Mouse (Mus musculus): ENCODE measurements around the gene Bbox1. TPM values are rescaled to one million over a fixed set of nuclear protein-coding genes. Genes with fewer than 3 reads are reported as not detected.

The Bbox1 gene
- polyA plus RNA-seq, 1 experiment from 2014 or later, result 0.46 TPM

- Histone ChIP-seq H3K9me3 (replicated peaks; ENCODE audit: control insufficient read depth, low read length) (no peaks in the 10 kb centered on the region), H3K4me1 (ENCODE audit: control insufficient read depth, insufficient read depth, low read length) (no peaks in the 10 kb centered on the region), H3K4me2 (ENCODE audit: low read depth, low read length) (no peak overlapping the region), H3K9ac (ENCODE audit: low read length) (no peak overlapping the region), H3K36me3 (ENCODE audit: control insufficient read depth, insufficient read depth, low read length) (no peaks in the 10 kb centered on the region), H3K27ac (ENCODE audit: low read length) (no peak overlapping the region), H3K4me3 (replicated peaks; ENCODE audit: low read length) (no peak overlapping the region), H3K27me3 (ENCODE audit: control insufficient read depth, insufficient read depth, low read length) (no peaks in the 10 kb centered on the region)
- WGBS, result 91% methylated on average over 1 of the region's 1 CpGs
- ATAC-seq (ENCODE audit: insufficient read depth, low FRiP score), result no peak
Measured at GRCm38 (mm10) chr2:110318719-110319118, 4.4 kb upstream of the Bbox1 start.

GRCm38 (mm10) chr2:110316116-110316883, 1.9 kb upstream of the Bbox1 start:
- Histone ChIP-seq H3K36me3 (ENCODE audit: control insufficient read depth, insufficient read depth, low read length) (no peaks in the 10 kb centered on the region), H3K9me3 (replicated peaks; ENCODE audit: control insufficient read depth, low read length) (no peaks in the 10 kb centered on the region), H3K27ac (ENCODE audit: low read length) (no peak overlapping the region), H3K4me1 (ENCODE audit: control insufficient read depth, insufficient read depth, low read length) (no peaks in the 10 kb centered on the region), H3K4me2 (ENCODE audit: low read depth, low read length) (no peak overlapping the region), H3K27me3 (ENCODE audit: control insufficient read depth, insufficient read depth, low read length) (no peaks in the 10 kb centered on the region), H3K4me3 (replicated peaks; ENCODE audit: low read length) (no peak overlapping the region), H3K9ac (ENCODE audit: low read length) (no peak overlapping the region)
- no peak; the same call in 1 of the 2 replicates for ATAC-seq (ENCODE audit: insufficient read depth, low FRiP score)
- WGBS, result 22% methylated on average over 3 of the region's 3 CpGs

- no peaks in the 10 kb centered on the region for H3K36me3 ChIP-seq (ENCODE audit: control insufficient read depth, insufficient read depth, low read length)
- H3K4me1 ChIP-seq (ENCODE audit: control insufficient read depth, insufficient read depth, low read length), result no peaks in the 10 kb centered on the region
- H3K9ac ChIP-seq (ENCODE audit: low read length), result no peak overlapping the region
- no peak overlapping the region for H3K4me3 ChIP-seq (replicated peaks; ENCODE audit: low read length)
- H3K4me2 ChIP-seq (ENCODE audit: low read depth, low read length), result no peak overlapping the region
- 84% methylated on average over 5 of the region's 5 CpGs for WGBS
- H3K27me3 ChIP-seq (ENCODE audit: control insufficient read depth, insufficient read depth, low read length), result no peaks in the 10 kb centered on the region
- no peak for ATAC-seq (ENCODE audit: insufficient read depth, low FRiP score)
- H3K27ac ChIP-seq (ENCODE audit: low read length), result no peak overlapping the region
- H3K9me3 ChIP-seq (replicated peaks; ENCODE audit: control insufficient read depth, low read length), result no peaks in the 10 kb centered on the region
Measured at GRCm38 (mm10) chr2:110314074-110314473, 286 bp downstream of the Bbox1 start.

- no peak for ATAC-seq (ENCODE audit: insufficient read depth, low FRiP score)
- H3K4me1 ChIP-seq (ENCODE audit: control insufficient read depth, insufficient read depth, low read length), result no peaks in the 10 kb centered on the region
- H3K9ac ChIP-seq (ENCODE audit: low read length), result no peak overlapping the region
- no peaks in the 10 kb centered on the region for H3K9me3 ChIP-seq (replicated peaks; ENCODE audit: control insufficient read depth, low read length)
- no peak overlapping the region for H3K27ac ChIP-seq (ENCODE audit: low read length)
- H3K4me3 ChIP-seq (replicated peaks; ENCODE audit: low read length), result no peak overlapping the region
- no peaks in the 10 kb centered on the region for H3K36me3 ChIP-seq (ENCODE audit: control insufficient read depth, insufficient read depth, low read length)
- H3K27me3 ChIP-seq (ENCODE audit: control insufficient read depth, insufficient read depth, low read length), result no peaks in the 10 kb centered on the region
- no peak overlapping the region for H3K4me2 ChIP-seq (ENCODE audit: low read depth, low read length)
- WGBS, result 55% methylated on average over 2 of the region's 2 CpGs
Measured at GRCm38 (mm10) chr2:110313305-110313824, 995 bp downstream of the Bbox1 start.

GRCm38 (mm10) chr2:110305358-110306283, 8.7 kb downstream of the Bbox1 start:
- Histone ChIP-seq H3K4me3 (replicated peaks; ENCODE audit: low read length) (no peak overlapping the region), H3K9ac (ENCODE audit: low read length) (no peak overlapping the region), H3K27me3 (ENCODE audit: control insufficient read depth, insufficient read depth, low read length) (no peaks in the 10 kb centered on the region), H3K4me1 (ENCODE audit: control insufficient read depth, insufficient read depth, low read length) (peaks cover 3% of the 10 kb centered on the region; the same call in 1 of the 2 replicates), H3K27ac (ENCODE audit: low read length) (no peak overlapping the region), H3K4me2 (ENCODE audit: low read depth, low read length) (no peak overlapping the region), H3K36me3 (ENCODE audit: control insufficient read depth, insufficient read depth, low read length) (no peaks in the 10 kb centered on the region), H3K9me3 (replicated peaks; ENCODE audit: control insufficient read depth, low read length) (no peaks in the 10 kb centered on the region)
- 0 out of 2 replicates have a peak, but pooled peaks have one; percentile 58 for ATAC-seq (ENCODE audit: insufficient read depth, low FRiP score)
- 68% methylated on average over 12 of the region's 12 CpGs for WGBS

GRCm38 (mm10) chr2:110302261-110302660, 12.1 kb downstream of the Bbox1 start:
- no peaks in the 10 kb centered on the region for H3K9me3 ChIP-seq (replicated peaks; ENCODE audit: control insufficient read depth, low read length)
- ATAC-seq (ENCODE audit: insufficient read depth, low FRiP score), result no peak
- H3K36me3 ChIP-seq (ENCODE audit: control insufficient read depth, insufficient read depth, low read length), result no peaks in the 10 kb centered on the region
- H3K9ac ChIP-seq (ENCODE audit: low read length), result no peak overlapping the region
- no peak overlapping the region for H3K4me2 ChIP-seq (ENCODE audit: low read depth, low read length)
- H3K27me3 ChIP-seq (ENCODE audit: control insufficient read depth, insufficient read depth, low read length), result no peaks in the 10 kb centered on the region
- 18% methylated on average over 2 of the region's 2 CpGs for WGBS
- H3K4me1 ChIP-seq (ENCODE audit: control insufficient read depth, insufficient read depth, low read length), result peaks cover 3% of the 10 kb centered on the region; the same call in 1 of the 2 replicates
- H3K27ac ChIP-seq (ENCODE audit: low read length), result no peak overlapping the region; the same call in 1 of the 2 replicates
- no peak overlapping the region for H3K4me3 ChIP-seq (replicated peaks; ENCODE audit: low read length)

- H3K9ac ChIP-seq (ENCODE audit: low read length), result no peak overlapping the region
- no peaks in the 10 kb centered on the region for H3K36me3 ChIP-seq (ENCODE audit: control insufficient read depth, insufficient read depth, low read length)
- WGBS, result 31% methylated on average over 3 of the region's 3 CpGs
- no peaks in the 10 kb centered on the region for H3K27me3 ChIP-seq (ENCODE audit: control insufficient read depth, insufficient read depth, low read length)
- no peak overlapping the region for H3K4me3 ChIP-seq (replicated peaks; ENCODE audit: low read length)
- no peak overlapping the region for H3K4me2 ChIP-seq (ENCODE audit: low read depth, low read length)
- no peak for ATAC-seq (ENCODE audit: insufficient read depth, low FRiP score)
- H3K27ac ChIP-seq (ENCODE audit: low read length), result peak overlapping the region; percentile 9
- peaks cover 3% of the 10 kb centered on the region; the same call in 1 of the 2 replicates for H3K4me1 ChIP-seq (ENCODE audit: control insufficient read depth, insufficient read depth, low read length)
- H3K9me3 ChIP-seq (replicated peaks; ENCODE audit: control insufficient read depth, low read length), result no peaks in the 10 kb centered on the region
Measured at GRCm38 (mm10) chr2:110301314-110301713, 13.0 kb downstream of the Bbox1 start.

GRCm38 (mm10) chr2:110294927-110295326, 19.4 kb downstream of the Bbox1 start:
- ATAC-seq (ENCODE audit: insufficient read depth, low FRiP score), result no peak; the same call in 1 of the 2 replicates
- H3K27ac ChIP-seq (ENCODE audit: low read length), result no peak overlapping the region

GRCm38 (mm10) chr2:110287959-110288358, 26.4 kb downstream of the Bbox1 start:
- 93% methylated on average over 1 of the region's 1 CpGs for WGBS
- no peak overlapping the region for H3K9ac ChIP-seq (ENCODE audit: low read length)
- H3K27me3 ChIP-seq (ENCODE audit: control insufficient read depth, insufficient read depth, low read length), result no peaks in the 10 kb centered on the region
- no peaks in the 10 kb centered on the region for H3K9me3 ChIP-seq (replicated peaks; ENCODE audit: control insufficient read depth, low read length)
- no peak overlapping the region for H3K4me3 ChIP-seq (replicated peaks; ENCODE audit: low read length)
- H3K4me1 ChIP-seq (ENCODE audit: control insufficient read depth, insufficient read depth, low read length), result no peaks in the 10 kb centered on the region; the same call in none of the 2 replicates
- H3K27ac ChIP-seq (ENCODE audit: low read length), result no peak overlapping the region
- H3K4me2 ChIP-seq (ENCODE audit: low read depth, low read length), result no peak overlapping the region
- H3K36me3 ChIP-seq (ENCODE audit: control insufficient read depth, insufficient read depth, low read length), result no peaks in the 10 kb centered on the region
- ATAC-seq (ENCODE audit: insufficient read depth, low FRiP score), result no peak

More at GRCm38 (mm10) chr2:110294927-110295326, 19.4 kb downstream of the Bbox1 start:
- H3K9me3 ChIP-seq (replicated peaks; ENCODE audit: control insufficient read depth, low read length), result no peaks in the 10 kb centered on the region
- no peak overlapping the region for H3K4me3 ChIP-seq (replicated peaks; ENCODE audit: low read length)
- no peak overlapping the region for H3K9ac ChIP-seq (ENCODE audit: low read length)
- no peak overlapping the region for H3K4me2 ChIP-seq (ENCODE audit: low read depth, low read length)
- no peaks in the 10 kb centered on the region for H3K4me1 ChIP-seq (ENCODE audit: control insufficient read depth, insufficient read depth, low read length)
- 31% methylated on average over 3 of the region's 3 CpGs for WGBS
- H3K36me3 ChIP-seq (ENCODE audit: control insufficient read depth, insufficient read depth, low read length), result no peaks in the 10 kb centered on the region
- H3K27me3 ChIP-seq (ENCODE audit: control insufficient read depth, insufficient read depth, low read length), result no peaks in the 10 kb centered on the region

Measured in stomach, embryonic 16.5 days (tissue).